Mouse (Mus musculus) spleen, adult 2 months (tissue): ENCODE data around the gene Tbc1d14.

Source experiments
- CTCF ChIP-seq: fragments of 200-500 bp; IDR thresholded peaks from 2 replicates; pipeline ENCODE4 v1.5.1; 2011; ENCODE audit warnings: mild to moderate bottlenecking, inconsistent platforms; ENCODE audit not compliant: insufficient read depth, insufficient read length, insufficient replicate concordance; ENCODE audit errors: extremely low read depth
- POLR2A ChIP-seq: fragments of 200-500 bp; IDR thresholded peaks from 2 replicates; pipeline ENCODE4 v1.6.1; 2011; ENCODE audit warnings: low read depth, low read length, inconsistent platforms

DNA sequence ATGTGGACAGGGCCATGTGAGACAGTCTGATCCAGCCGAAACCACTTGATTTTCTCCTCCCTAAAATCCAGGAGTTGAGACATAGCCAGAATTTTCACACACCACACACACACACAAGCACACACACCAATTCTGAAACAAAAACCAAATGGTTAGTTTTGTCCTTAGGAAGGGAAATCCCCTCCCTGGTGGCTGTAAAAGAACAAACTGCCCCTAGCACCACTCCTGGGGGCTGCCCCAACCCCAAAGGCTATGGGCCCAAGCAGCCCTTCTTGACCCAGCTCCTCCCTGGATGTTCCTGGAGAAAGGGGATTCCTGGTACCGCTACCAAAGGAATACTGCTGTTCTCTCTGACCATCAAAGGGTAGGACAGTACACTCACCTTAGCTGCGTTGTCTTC lies 16.6 kb downstream of the Tbc1d14 start:
- TF ChIP-seq POLR2A (no peak), CTCF (no peak)
